ENCODE assay signal across 26 mouse cellular contexts in the genomic region with DNA sequence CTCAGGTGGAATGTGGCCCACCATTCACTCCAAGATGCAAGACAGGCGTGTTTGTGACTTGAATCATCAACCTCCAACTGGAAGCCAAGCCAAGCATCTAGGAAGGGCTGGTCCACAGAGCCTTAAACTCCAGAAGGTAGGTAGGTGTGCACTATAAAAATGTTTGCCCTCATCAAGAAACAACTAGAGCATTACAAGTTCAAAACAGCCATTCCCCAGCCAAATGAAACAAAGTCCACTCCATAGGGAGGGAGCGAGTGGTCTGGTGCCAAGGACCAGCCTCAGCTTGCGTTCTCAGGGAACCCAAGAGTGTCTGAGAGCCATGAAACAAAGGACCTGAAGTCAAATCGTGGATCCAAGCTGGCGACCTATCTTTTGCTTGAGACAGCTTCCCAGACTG. TPM values are rescaled to one million over a fixed set of nuclear protein-coding genes. Genes with fewer than 3 reads are reported as not detected.
"Had no signal": no experiment of that assay in that cellular context is flagged by ENCODE, and none has a peak within 500 bp of the region (broad histone marks: within the 10 kb centered on the region; RNA-seq: fewer than 3 reads in every experiment).

No protein-coding gene starts in this region.

- H3K4me3 ChIP-seq: intestine, embryonic 15.5 days; limb, embryonic 12.5 days; limb, embryonic 15.5 days; midbrain, embryonic 12.5 days; midbrain, embryonic 15.5 days; neural tube, embryonic 12.5 days; neural tube, embryonic 15.5 days; stomach, embryonic 15.5 days had no signal

- H3K36me3 ChIP-seq: intestine, embryonic 15.5 days; limb, embryonic 12.5 days; limb, embryonic 15.5 days; midbrain, embryonic 12.5 days; midbrain, embryonic 15.5 days; neural tube, embryonic 12.5 days; neural tube, embryonic 15.5 days; stomach, embryonic 15.5 days had no signal

- ATAC-seq: intestine, embryonic 15.5 days; liver, postnatal 0 days; lung, postnatal 0 days; midbrain, embryonic 15.5 days had no signal

- H3K4me2 ChIP-seq: intestine, embryonic 15.5 days; limb, embryonic 12.5 days; limb, embryonic 15.5 days; liver, embryonic 11.5 days; lung, embryonic 14.5 days; midbrain, embryonic 12.5 days; midbrain, embryonic 15.5 days; neural tube, embryonic 12.5 days; neural tube, embryonic 15.5 days; stomach, embryonic 15.5 days had no signal

- H3K9me3 ChIP-seq: intestine, embryonic 15.5 days; limb, embryonic 12.5 days; limb, embryonic 15.5 days; midbrain, embryonic 12.5 days; midbrain, embryonic 15.5 days; neural tube, embryonic 12.5 days; neural tube, embryonic 15.5 days; stomach, embryonic 15.5 days had no signal

- H3K9ac ChIP-seq: intestine, embryonic 15.5 days; limb, embryonic 12.5 days; limb, embryonic 15.5 days; liver, embryonic 14.5 days; liver, postnatal 0 days; lung, embryonic 14.5 days; midbrain, embryonic 12.5 days; midbrain, embryonic 15.5 days; neural tube, embryonic 12.5 days; neural tube, embryonic 15.5 days; stomach, embryonic 15.5 days had no signal

- H3K27me3 ChIP-seq: intestine, embryonic 15.5 days; limb, embryonic 12.5 days; limb, embryonic 15.5 days; midbrain, embryonic 15.5 days; neural tube, embryonic 12.5 days; neural tube, embryonic 15.5 days; stomach, embryonic 15.5 days had no signal

- DNase-seq: left cerebral cortex, postnatal 4 days; liver, postnatal 0 days; lung, embryonic 14.5 days; retina, postnatal 1 day; right cerebral cortex, postnatal 25 days; spleen, adult 18-20 months; thymus, postnatal 25 days had no signal

- H3K4me1 ChIP-seq: limb, embryonic 12.5 days; stomach, embryonic 15.5 days had no signal

- H3K27ac ChIP-seq: intestine, embryonic 15.5 days; kidney, postnatal 0 days; limb, embryonic 12.5 days; limb, embryonic 15.5 days; liver, embryonic 14.5 days; macrophage; midbrain, embryonic 12.5 days; midbrain, embryonic 15.5 days; neural tube, embryonic 12.5 days; neural tube, embryonic 15.5 days; stomach, embryonic 15.5 days had no signal

RNA-seq across cellular contexts. Expression of a gene that starts 43.8 kb away (rescaled TPM):
- total RNA-seq: layer of hippocampus, adult 18-20 months; layer of hippocampus, postnatal 14 days; left cerebral cortex, adult 8-10 months; left cerebral cortex, postnatal 14 days; left cerebral cortex, postnatal 4 days; megakaryocyte, adult 5-6 weeks had no signal
- polyA plus RNA-seq: intestine, embryonic 15.5 days; kidney, postnatal 0 days; limb, embryonic 12.5 days; limb, embryonic 15.5 days; liver, embryonic 11.5 days; liver, embryonic 14.5 days; lung, embryonic 14.5 days; lung, postnatal 0 days; macrophage; midbrain, embryonic 12.5 days; midbrain, embryonic 15.5 days; neural tube, embryonic 12.5 days; neural tube, embryonic 15.5 days; stomach, embryonic 15.5 days; thymus, postnatal 0 days had no signal
